Mouse (Mus musculus) liver, adult 2 months (tissue): ENCODE data around the gene Gm3468. TPM values are rescaled to one million over a fixed set of nuclear protein-coding genes. Genes with fewer than 3 reads are reported as not detected.
"Not testable (repeated sequence)": the region's sequence is repeated elsewhere in the genome, so short reads cannot be mapped to it uniquely, and the experiment has no call there.

Experiments
- DNase-seq: peaks from one replicate; pipeline ENCODE4 v3.0.0-alpha.2; 2011; ENCODE audit warnings: low read depth, low spot score; ENCODE audit errors: extremely low read depth
- H3K27ac ChIP-seq: fragments of 200-500 bp; replicated peaks from 2 replicates; pipeline ENCODE4 v1.5.1; 2012; ENCODE audit warnings: low read depth, mild to moderate bottlenecking, control low read depth, inconsistent platforms, low read length; ENCODE audit not compliant: insufficient read depth
- H3K27me3 ChIP-seq: fragments of 200-500 bp; 2 replicates; pipeline ENCODE4 v1.6.1; 2012; ENCODE audit warnings: mild to moderate bottlenecking, moderate library complexity, low read length, inconsistent platforms; ENCODE audit not compliant: control insufficient read depth, insufficient read depth
- H3K36me3 ChIP-seq: fragments of 200-500 bp; 2 replicates; pipeline ENCODE4 v1.6.1; 2012; ENCODE audit warnings: low read length, inconsistent platforms; ENCODE audit not compliant: control insufficient read depth, insufficient read depth
- H3K4me1 ChIP-seq: fragments of 200-500 bp; 2 replicates; pipeline ENCODE4 v1.6.1; 2011; ENCODE audit warnings: low read length; ENCODE audit not compliant: control insufficient read depth, insufficient read depth
- H3K4me3 ChIP-seq: fragments of 200-500 bp; 2 replicates; pipeline ENCODE4 v1.5.1; 2011; ENCODE audit warnings: low read depth, mild to moderate bottlenecking, control low read depth, low read length, moderate library complexity; ENCODE audit not compliant: insufficient read depth
- H3K79me2 ChIP-seq: fragments of 200-500 bp; 2 replicates; pipeline ENCODE4 v1.6.1; 2012; ENCODE audit warnings: inconsistent platforms, mild to moderate bottlenecking, low read length, moderate library complexity; ENCODE audit not compliant: control insufficient read depth, insufficient read depth
- H3K9ac ChIP-seq: fragments of 200-500 bp; 2 replicates; pipeline ENCODE4 v1.6.1; 2012; ENCODE audit warnings: low read depth, mild to moderate bottlenecking, control low read depth, inconsistent platforms, low read length
- WGBS: fragments of 180-500 bp; shearing (Covaris S2); methylation state at CpG from one replicate; pipeline ENCODE4 v1.1.7; 2018; 5-methylcytosine and 5-hydroxymethylcytosine counted together
- polyA plus RNA-seq: library from polyadenylated mRNA; depleted of rRNA; stranded (reverse); fragments of >200 nt; gene quantifications from 2 replicates; pipeline ENCODE4 v1.2.3, GENCODE M21; 2012; rRNA removed
- total RNA-seq: library from RNA; depleted of rRNA; stranded (reverse); fragments of >200 nt; gene quantifications from 2 replicates; pipeline ENCODE4 v1.2.3, GENCODE M21; 2014; rRNA removed

Gm3468 gene
- total RNA-seq (not detected in 2 replicates), polyA plus RNA-seq (not detected in 2 replicates)

GRCm38 (mm10) chr14:6108272-6108925 lies at the start of gene Gm3468:
Gene Gm3468, minus strand, starts transcription at chr14:6108665.
- H3K27me3 ChIP-seq, H3K9ac ChIP-seq, DNase-seq, H3K4me3 ChIP-seq, H3K79me2 ChIP-seq, H3K4me1 ChIP-seq, H3K27ac ChIP-seq, H3K36me3 ChIP-seq: not testable (repeated sequence)
- 1% methylated on average over 45 of the region's 51 CpGs for WGBS

DNA sequence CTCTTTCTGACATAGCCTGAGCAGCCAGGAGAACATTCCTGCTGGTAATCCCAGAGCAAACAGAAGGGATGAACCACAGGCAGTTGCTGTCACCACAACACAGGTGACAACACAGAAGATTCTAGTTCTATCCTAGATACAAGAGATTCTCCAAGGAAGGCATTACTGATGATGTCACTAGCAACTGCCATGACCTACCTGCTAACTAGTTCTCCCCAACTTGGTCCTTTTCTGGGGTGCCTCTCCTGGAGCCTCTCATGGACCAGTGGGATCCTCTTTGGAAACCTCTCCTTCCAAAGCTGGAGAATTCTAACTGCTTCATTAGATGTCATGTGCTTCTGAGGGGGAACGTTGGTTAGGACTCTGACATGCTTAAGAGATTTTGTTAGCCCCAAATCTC lies 17.2 kb upstream of the Gm3468 start, which contains the start of gene Gm3476:
Gene Gm3476, minus strand, starts transcription at position 101 of the 400 bp plus-strand sequence.
- not testable (repeated sequence) for H3K36me3 ChIP-seq, H3K79me2 ChIP-seq, H3K4me1 ChIP-seq, H3K4me3 ChIP-seq, H3K9ac ChIP-seq, DNase-seq, H3K27me3 ChIP-seq, H3K27ac ChIP-seq
- WGBS: no CpG with 5 or more reads among the region's 1 CpGs

- not testable (repeated sequence) for DNase-seq, H3K27ac ChIP-seq, H3K4me1 ChIP-seq, H3K9ac ChIP-seq, H3K79me2 ChIP-seq, H3K27me3 ChIP-seq, H3K4me3 ChIP-seq, H3K36me3 ChIP-seq
- 14% methylated on average over 9 of the region's 9 CpGs for WGBS
Observed at GRCm38 (mm10) chr14:6107500-6107899, 965 bp downstream of the Gm3468 start.

GRCm38 (mm10) chr14:6093842-6094241 lies 14.6 kb downstream of the Gm3468 start, which contains the start of gene Gm8206:
Gene Gm8206, minus strand, starts transcription at chr14:6093942.
- 82% methylated on average over 3 of the region's 3 CpGs for WGBS

DNA sequence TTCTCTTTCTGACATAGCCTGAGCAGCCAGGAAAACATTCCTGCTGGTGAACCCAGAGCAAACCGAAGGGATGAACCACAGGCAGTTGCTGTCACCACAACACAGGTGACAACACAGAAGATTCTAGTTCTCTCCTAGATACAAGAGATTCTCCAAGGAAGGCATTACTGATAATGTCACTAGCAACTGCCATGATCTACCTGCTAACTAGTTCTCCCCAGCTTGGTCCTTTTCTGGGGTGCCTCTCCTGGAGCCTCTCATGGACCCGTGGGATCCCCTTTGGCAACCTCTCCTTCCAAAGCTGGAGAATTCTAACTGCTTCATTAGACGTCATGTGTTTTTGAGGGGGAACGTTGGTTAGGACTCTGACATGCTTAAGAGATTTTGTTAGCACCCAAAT lies 50.3 kb downstream of the Gm3468 start, which contains the start of gene Gm6337:
Gene Gm6337, minus strand, starts transcription at position 101 of the 400 bp plus-strand sequence.
- H3K9ac ChIP-seq, H3K36me3 ChIP-seq, H3K4me1 ChIP-seq, H3K27me3 ChIP-seq, DNase-seq, H3K27ac ChIP-seq, H3K79me2 ChIP-seq, H3K4me3 ChIP-seq: not testable (repeated sequence)
- WGBS: 77% methylated on average over 4 of the region's 4 CpGs

More at GRCm38 (mm10) chr14:6093842-6094241, 14.6 kb downstream of the Gm3468 start, which contains the start of gene Gm8206:
- not testable (repeated sequence) for H3K4me3 ChIP-seq, H3K79me2 ChIP-seq, H3K36me3 ChIP-seq, H3K4me1 ChIP-seq, H3K27me3 ChIP-seq, H3K9ac ChIP-seq, H3K27ac ChIP-seq, DNase-seq

Other genes starting within 250 kb of the Gm3468 start
- gene Gm8237, start 228.3 kb downstream of the Gm3468 start, total RNA-seq: not detected in 2 replicates
- gene Gm8237, start 228.3 kb downstream of the Gm3468 start, polyA plus RNA-seq: not detected in 2 replicates
- 0.18 TPM in 1 of 2 replicates, not detected in the other for gene Gm3248, start 146.9 kb downstream of the Gm3468 start, total RNA-seq
- not detected in 2 replicates for gene Gm3248, start 146.9 kb downstream of the Gm3468 start, polyA plus RNA-seq
- not detected in 2 replicates for gene Gm3453, start 129.5 kb downstream of the Gm3468 start, total RNA-seq
- not detected in 2 replicates for gene Gm3453, start 129.5 kb downstream of the Gm3468 start, polyA plus RNA-seq
- not detected in 2 replicates for gene Gm6337, start 50.4 kb downstream of the Gm3468 start, total RNA-seq
- not detected in 2 replicates for gene Gm6337, start 50.4 kb downstream of the Gm3468 start, polyA plus RNA-seq
- gene Gm8206, start 14.7 kb downstream of the Gm3468 start, total RNA-seq: not detected in 2 replicates
- not detected in 2 replicates for gene Gm8206, start 14.7 kb downstream of the Gm3468 start, polyA plus RNA-seq
- gene Gm3476, start 17.1 kb upstream of the Gm3468 start, total RNA-seq: not detected in 2 replicates
- not detected in 2 replicates for gene Gm3476, start 17.1 kb upstream of the Gm3468 start, polyA plus RNA-seq
- gene Gm21560, start 110.6 kb upstream of the Gm3468 start, total RNA-seq: not detected in 2 replicates
- not detected in 2 replicates for gene Gm21560, start 110.6 kb upstream of the Gm3468 start, polyA plus RNA-seq
- not detected in 2 replicates for gene Gm3411, start 178.6 kb upstream of the Gm3468 start, total RNA-seq
- not detected in 2 replicates for gene Gm3411, start 178.6 kb upstream of the Gm3468 start, polyA plus RNA-seq
- gene Gm21103, start 196.2 kb upstream of the Gm3468 start, total RNA-seq: not detected in 2 replicates
- not detected in 2 replicates for gene Gm21103, start 196.2 kb upstream of the Gm3468 start, polyA plus RNA-seq
- gene Gm3618, start 235.0 kb upstream of the Gm3468 start, total RNA-seq: not detected in 2 replicates
- gene Gm3618, start 235.0 kb upstream of the Gm3468 start, polyA plus RNA-seq: not detected in 2 replicates